Mouse (Mus musculus) cerebellum, postnatal 14 days (tissue): ENCODE measurements around the gene Shc2.

Source experiments
- DNase-seq, 2 experiments: peaks; one replicate each; pipeline ENCODE4 v3.0.0; 2021; ENCODE audit warnings: mixed read lengths in 2 of 2

Gene Shc2

DNA sequence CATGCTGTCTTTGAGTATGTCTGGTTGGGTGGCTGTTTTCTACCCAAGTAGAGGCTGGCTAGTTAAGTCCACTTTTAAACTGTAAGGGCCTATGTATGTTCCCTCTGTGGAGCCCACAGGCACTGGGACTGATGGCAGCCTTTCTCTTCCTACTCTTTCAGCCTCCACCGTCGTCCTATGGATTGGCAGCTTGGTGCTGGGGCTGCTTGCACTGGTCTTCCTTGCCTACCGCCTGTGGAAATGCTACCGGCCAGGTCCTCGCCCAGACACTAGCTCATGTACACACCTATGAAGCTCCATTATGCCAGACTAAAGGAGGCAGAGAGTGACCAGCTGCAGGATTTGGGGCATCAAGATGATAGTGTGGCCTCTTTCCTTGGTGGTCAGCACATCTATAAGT, 30.4 kb upstream of the Shc2 start:
- no peak for DNase-seq

DNA sequence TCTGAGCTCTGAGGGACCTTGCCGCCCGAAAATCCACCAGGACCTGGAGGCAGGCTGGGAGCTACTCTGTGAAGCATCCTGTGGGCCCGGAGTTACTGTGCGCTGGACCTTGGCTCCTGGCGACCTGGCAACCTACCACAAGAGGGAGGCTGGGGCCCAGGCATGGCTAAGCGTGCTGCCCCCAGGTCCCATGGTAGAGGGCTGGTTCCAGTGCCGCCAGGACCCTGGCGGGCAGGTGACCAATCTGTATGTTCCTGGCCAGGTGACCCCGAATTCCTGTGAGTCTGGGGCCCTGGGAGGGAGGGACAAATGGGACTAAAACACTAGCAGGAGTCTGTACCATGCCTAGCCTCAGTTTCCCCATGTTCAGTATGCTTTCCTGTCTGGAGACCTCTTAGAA, 28.8 kb upstream of the Shc2 start:
- no peak for DNase-seq

DNA sequence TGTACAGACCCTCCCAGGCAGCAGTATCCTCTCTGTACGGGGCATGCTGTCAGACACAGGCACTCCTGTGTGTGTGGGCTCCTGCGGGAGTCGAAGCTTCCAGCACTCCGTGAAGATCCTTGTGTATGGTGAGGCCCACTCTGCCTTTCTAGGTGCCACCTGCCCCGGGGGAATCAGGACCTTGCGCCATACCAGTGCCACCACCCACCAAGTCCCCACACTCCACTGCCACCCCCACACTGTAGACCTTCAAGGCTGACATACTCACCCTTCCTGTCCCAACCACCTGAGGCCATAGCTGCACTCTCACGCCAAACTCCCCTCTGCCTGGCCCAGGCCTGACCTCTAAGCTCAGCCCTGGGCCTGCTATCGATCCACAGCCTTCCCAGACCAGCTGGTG, 27.3 kb upstream of the Shc2 start:
- no peak for DNase-seq

DNA sequence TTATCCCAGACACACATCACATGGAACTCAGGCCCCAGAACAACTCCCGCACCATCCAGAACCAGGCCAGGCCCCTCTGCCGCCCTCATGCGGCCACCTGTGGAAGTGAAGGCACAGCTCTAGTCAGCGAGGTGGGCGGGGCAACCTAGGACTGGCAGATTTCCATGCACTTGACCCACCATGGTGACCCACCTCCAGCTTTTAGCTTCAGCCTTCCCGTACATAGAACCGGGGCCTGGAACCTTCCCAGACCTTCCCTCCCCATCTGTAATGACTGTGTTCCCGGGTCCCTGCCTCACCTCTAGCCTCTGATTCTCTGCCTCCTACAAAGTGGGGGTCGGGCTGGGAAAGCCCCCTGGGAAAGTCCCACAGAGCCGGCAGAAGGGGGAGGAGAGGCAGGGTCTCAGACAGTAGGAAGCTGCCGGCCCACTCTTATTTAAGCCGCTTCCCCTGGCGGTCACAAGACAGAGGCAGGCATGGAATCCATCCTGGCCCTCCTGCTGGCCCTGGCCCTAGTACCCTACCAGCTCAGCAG, 26.5 kb upstream of the Shc2 start, which contains the start of gene Madcam1:
Madcam1 (plus strand) TSS at position 429 of the 535 bp plus-strand sequence.
- DNase-seq, result peak; percentile 84 to 93

DNA sequence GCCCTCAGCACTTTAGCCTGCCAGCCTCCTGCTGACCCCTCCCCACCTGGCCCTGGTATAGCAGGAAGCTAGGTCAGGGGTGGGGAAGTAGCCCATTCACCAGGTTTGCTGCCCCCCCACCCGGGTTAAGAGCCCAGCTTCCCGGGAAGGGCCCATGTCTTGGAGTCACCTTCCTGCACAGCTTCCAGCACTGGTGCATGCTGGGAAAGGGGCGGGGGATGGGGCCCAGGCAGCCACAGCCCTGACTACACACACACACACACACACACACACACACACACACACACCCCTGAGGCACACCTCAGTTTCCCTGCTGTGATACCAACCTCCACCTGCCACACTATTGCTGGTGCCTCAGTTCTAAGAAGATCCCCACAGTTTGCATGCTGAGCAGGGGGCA, 24.1 kb upstream of the Shc2 start:
- DNase-seq, result no peak

DNA sequence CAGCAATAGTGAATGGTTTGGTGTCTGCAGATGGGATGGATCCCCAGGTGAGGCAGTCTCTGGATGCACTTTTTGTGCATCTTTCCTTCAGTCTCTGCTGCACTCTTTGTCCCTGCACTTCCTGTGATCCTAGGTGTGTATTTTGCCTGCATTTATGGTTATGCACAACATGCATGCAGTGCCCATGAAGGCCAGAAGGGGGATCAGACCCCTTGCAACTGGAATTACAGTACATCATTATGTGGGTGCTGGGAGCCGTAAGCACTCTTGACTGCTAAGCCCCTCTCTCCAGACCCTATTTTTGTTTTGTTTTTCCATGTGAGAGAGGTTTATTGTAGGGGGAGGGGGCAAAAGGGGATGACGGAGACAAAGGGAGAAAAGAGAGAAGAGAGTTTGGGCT, 22.6 kb upstream of the Shc2 start:
- peak in 1 of 2 experiments; percentile 57 for DNase-seq

DNA sequence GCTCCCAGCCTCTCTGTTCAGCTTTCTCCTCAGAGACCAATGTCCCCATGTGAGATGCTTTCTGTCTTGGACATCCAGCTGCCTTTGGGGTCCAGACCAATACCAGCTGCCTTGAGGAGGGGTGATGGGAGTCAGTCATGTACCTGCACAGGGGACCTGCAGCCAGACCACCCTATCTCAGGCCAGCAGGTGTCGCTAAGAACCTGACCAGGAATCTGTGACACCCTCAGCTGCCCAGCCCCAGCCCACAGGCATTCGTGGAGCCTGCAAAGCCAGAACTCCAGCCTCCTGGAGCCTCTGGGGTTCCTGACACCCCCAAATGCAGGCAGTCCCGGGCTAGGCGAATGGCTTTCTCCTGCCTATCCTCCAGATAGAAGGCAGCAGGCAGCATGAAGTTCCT, 21.1 kb upstream of the Shc2 start:
- no peak for DNase-seq

DNA sequence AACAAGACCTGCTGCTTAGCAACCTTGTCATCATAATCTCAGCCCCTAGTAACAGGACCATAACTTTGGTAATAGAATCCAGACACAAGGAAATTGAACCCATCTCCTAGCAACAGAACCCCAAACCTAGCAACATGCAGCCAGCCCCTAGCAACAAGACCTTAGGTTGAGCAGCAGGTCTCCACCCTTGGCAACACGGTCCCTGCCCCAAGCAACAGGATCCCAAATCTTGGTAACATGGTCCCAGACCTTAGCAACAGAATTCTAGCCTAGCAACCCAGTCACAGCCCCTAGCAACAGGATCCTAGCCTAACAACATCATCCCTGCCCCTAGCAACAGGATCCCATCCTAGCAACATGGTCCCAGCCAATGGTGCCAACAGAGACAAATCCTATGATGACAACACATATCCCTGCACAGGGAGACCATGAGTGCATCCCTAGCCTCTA, 17.3 kb upstream of the Shc2 start:
- no peak for DNase-seq

DNA sequence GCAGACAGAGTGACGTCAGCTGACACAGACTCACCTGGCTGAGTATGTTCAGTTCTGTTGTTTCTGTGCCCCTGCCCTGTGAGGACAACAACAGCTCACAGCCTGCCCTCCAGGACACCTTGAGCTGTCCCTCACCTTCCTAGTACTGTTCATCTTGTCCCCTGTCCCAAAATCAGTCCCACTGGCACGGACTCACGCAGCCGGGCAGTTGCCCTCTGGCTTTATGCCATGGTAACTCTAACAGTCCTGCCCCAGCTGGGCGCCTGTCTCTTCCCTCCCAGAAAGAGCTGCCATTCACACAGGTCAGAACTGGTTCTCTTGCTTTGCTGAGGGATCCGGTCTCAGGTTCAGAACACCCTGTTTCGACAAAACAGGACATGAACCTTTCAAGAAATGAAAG, 15.1 kb upstream of the Shc2 start:
- no peak for DNase-seq

DNA sequence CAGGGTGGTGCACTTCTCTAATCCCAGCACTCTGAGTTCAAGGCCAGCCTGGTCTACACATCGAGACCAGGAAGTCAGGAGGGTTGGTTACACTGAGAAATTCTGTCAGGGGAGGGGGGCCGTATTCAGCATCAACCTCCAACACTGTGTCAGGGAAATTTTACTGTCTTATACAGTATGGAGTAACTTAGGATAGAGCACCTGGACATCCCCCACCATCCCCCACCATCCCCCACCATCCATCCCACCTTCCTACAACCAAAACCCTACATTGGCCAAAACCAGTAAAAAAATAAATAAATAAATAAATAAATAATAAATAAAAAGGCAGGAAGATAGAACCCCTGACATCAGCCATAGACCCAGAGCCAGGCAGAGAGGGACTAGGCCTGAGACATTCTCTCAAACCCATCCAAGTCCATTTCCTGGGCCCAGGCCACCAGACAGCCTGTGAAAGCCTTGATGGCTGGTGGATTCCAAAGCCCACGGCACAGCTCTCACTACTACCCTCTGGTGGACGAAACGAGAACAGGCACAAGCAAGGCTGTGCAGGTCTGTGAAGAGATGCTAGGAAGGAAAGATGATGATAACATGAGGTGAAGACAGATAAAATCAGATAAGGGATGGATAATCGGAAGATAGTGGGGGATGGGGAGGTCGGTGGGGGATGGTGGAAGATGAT, 11.5 kb upstream of the Shc2 start:
- DNase-seq, result peak; percentile 94 to 96

DNA sequence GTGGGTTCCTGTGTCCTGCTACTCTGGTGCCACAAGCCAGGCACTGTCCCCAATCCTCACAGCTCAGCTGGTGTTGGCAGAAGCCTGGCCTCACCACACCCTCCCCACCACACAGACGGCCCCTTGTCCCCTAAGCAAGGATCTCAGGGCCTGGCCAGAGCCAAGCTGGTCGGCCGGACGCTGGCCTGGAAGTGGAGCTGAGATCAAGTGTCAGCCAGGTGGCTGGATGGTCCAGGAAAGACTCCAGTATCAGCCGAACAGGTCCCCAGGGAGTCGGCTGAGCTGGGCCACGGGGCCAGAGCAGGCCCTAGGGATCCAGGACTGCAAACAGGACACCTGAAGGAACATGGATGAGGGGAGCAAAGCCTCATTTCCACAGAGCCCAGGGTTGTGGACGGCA, 8.0 kb upstream of the Shc2 start, which contains the start of gene Odf3l2:
Odf3l2 (minus strand) TSS at position 28 of the 400 bp plus-strand sequence.
- no peak for DNase-seq

DNA sequence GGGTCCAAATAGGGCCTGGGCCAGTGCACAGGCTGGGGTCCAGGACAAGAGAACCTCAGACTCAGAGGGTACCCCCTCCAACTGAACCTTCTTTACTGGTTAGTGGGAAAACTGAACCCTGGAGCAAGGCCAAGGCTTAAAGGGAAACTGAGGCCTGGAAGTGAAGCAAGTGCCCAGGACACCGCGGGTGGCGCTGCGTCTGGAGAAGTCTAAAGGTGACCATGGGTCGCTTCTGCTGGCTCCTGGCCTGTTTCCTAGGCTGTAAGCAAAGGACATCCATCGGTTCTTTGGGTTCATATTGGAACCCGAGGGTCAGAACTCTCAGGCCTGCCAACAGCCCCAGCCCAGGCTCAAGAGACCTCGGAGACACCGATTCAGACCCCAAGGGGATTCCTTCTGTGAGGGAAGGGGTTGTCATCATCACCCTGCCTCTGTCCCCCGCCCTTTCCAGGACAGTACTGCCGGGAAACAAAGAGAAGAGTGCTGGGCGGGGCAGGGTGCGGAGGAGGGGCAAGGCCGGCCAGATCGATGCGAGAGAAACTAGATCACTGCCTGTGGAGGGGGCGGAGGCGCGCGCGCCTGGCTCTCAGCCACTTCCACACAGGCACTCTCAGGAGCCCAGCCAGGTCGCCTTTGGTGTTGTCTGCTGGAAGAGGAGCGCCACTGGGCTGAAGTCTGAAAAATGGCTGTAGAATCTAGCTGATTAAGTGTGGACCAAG, 927 bp upstream of the Shc2 start:
- peak; percentile 78 to 82 for DNase-seq

DNA sequence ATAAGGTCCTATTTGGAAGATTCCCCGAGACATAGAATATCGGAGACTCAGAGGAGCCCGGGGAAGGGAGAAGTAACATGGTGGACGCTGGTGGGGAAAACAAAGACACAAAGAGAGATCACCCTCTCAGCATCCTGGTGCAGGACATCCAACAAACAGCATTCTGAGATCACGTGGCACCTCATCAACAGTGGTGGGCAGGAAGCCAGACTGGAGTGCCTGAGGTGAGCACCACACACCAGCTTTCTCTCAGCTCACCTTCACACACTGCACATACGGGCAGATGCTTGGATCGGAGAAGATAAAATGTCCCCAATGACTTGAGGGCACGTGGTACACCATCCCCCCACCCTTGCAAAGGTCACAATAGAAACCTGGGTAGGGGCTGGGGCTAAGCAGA, 1.4 kb downstream of the Shc2 start:
- peak; percentile 55 to 66 for DNase-seq

DNA sequence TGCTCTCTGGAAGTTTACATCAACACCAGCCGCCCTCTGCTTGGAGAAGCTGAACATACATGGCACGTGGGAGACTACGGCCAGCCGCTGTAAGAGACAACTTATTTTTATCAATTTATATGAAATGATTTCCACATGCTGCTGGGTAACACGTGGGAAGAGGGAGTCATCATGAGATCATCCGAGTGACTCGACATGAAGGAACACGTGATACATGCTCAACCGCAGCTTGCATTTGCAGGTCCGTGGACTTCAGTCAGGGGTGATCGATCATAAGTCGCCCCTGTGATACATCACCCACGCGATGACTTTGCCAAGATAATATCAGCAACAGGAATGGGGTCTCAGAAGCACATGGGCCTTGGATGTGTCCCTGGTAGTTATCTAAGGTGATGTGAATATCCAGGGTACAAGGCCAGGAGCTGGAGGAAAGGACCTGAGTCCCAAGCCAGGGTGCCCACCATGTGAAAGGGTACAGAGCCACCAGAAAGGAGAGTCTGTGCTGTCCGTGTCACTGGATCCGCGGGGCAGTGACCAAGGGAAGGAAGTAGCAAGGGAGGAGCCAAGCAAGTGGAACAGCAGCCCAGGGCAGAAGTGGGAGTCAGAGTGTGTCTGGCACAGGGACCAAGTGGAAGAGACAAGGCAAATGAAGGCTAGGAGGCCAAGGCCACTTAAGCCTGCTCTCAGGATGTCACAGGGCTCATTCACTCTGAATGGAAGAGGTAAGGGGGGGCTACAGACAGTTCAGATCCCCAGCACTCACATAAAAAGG, 4.5 kb downstream of the Shc2 start:
- peak; percentile 7 to 14 for DNase-seq

DNA sequence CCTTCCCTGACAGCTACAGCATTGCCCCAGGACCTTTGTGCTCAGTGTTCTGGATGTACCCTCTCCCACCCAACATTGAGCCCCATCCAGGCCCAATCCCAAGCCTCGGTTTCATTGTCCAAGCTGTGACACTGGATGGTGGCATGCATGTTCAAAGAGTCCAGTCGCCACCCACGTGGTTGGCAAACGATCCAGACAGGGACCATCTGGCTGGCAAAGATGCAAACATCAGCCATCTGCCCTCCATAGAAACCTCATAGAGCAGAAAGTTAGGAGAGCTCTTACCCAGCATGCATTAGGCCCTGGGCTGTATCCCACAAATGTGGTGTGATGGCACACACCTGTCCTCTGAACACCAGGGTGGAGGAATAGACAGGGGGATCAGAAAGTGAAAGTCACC, 6.3 kb downstream of the Shc2 start:
- DNase-seq, result peak; percentile 71 to 81

DNA sequence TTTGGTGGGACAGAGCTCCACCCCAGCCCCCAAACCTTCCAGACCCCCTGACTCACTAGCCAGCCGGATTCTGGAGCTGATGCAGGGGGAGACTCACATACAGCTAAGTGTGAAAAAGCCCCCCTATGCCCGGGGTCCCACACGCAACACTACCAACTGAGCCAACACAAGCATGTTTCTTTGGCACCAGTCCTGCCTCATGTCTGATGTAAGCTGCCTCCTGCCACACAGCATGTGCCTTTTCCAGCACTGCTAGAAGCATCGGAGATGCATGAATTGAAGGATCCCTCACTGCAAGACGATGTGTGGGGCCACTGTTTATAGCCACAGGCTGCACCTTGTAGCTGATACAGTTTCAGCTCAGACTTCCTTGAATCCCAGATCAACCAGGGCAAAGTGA, 9.3 kb downstream of the Shc2 start:
- peak; percentile 47 to 62 for DNase-seq

DNA sequence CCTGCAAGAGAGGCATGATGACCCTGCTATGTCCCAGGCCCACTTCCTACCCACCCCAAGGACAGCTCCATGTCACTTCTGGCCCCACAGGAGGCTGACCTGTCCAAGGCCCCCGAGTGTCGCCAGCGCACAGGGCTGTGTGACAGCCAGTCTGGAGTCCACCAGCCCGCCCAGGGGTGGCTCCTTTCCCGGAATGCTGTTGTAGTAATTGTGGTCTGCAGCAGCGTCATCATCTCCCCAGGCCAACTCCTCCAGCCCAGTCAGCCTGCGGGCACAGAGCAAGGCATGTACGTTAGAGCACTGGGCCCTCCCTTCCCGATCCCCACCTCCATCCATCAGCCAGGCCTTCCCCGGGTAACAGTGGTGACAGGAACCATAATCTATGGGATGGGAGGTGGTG, 11.6 kb downstream of the Shc2 start:
- DNase-seq, result peak in 1 of 2 experiments; percentile 37

DNA sequence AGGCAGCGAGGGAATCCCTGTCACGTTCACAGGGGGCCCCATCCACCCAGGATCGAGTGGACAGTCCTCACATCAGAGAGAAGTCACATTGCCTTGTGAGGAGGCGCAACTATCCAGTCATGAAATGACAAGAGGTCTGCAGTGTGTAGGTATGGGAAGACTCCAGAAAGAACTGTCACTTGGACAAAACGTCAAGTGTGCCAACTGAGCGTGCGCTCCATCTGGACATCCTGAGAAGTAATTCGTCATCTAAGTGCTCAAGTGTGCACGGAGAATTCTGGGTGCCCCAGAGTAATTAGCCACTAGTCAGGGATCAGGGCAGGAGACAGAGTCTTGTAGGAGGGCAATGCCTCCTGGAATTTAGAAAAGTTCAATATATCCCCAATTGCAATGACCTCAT, 12.3 kb downstream of the Shc2 start:
- DNase-seq, result peak; percentile 59 to 69

DNA sequence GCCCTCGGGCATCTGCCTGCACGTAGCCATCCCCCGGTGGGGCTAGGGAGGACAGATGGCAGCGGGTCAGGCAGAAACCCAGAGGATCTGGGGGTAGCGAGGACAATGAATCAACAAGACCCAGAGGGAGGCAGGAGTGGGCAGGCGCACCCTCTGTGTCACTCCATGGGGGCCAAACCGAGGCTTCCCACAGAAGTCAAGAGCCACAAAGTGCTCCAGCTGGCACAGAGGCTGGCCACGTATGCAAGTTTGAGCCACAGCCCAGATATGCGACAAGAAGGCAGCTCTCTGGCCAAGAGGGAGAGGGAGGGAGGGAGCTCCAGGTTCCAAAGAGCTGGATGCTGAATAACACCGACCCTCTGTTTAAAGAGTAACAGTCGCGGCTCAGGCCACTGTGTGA, 13.8 kb downstream of the Shc2 start:
- peak; percentile 50 to 57 for DNase-seq

DNA sequence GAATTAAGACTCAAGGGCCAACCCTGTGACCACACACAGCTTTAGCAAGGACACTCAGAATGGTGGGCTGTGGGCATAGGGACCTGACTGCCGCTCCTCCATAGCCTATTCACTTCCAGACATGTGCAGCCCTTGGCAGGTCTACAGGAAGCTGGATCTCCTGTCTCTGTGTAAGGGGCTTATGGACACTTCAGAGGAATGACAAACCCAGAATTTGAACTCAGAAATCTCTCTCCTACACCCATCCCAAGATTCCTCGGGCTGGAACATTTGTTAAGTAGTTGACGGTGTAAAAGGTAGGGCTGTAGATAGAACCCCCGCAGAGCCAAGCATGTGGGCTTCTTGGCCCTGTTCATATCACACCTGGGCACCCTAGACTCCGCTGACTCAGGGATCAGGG, 21.3 kb downstream of the Shc2 start:
- DNase-seq, result peak; percentile 43 to 51

DNA sequence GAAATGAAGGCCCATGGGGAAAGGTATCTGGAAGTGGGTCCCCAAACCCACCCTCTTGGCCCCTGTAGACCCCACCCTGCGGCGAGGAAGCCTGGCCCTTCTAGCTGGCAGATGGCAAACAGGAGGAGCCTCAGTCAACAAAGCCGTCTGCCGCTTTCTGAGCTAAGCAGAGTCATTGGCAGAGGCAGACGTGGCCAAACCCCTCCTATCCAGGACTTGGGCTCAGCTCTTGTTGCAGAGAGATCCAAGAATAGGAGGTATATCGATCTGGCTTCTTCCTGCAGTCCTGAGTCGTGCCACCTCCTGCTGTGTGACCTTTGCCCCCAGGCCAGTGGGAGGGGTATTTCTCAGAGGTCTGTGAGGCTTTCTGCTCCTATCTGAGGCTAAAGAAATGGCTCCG, 21.9 kb downstream of the Shc2 start:
- DNase-seq, result peak; percentile 88 to 90

DNA sequence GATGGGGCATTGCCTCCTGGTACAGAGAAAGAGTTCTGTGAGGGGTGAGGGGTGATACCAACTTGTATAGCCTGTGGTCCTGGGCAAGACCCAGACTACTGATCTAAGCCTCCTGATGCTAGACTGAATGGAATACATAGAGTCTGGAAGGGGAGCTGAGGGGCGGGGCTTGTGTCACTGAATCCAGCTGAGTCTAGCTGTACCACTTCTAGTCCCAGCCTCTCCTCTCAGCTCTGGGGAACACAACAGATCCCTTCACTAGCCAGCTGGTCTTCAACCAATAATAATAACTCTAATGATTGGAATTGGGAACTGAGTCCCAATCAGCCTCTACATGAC, 23.4 kb downstream of the Shc2 start:
- no peak for DNase-seq

DNA sequence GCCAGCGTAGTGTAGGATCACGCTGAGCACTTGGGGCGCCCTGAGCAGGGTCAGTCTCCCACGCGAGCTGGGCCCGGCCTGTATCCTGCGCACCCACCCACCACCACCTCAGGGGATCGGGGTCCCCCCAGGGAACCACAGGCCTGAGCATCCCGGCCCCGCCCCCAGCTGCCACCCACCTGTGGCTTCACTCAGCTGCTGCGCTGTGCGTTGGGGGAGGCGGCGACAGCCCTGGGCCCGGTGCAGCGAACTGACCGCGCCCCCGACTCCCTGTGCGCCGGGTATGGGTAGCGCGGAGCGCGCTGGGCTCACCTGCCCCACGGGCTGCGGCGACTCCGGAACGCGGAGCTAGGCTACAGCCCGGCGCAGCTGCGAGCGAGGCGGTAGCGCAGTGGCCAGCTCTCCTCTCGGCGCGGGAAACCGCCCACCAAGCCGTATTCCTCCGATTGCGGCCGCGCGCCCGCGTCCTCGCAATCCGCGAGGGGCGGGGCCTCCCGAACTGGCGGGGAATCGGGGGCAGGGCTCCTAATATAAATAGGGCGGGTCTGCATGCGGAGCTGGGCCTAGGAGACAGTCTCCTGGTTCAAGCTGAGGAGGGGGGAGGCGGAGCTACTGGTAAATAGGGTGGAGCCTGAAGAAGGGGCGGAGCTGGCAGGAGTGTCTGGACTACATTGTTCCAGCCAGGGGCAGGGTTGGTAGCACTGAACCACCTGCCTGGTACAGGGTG, 24.0 kb downstream of the Shc2 start, which contains the start of gene C2cd4c:
C2cd4c (minus strand) TSS at position 448 of the 727 bp plus-strand sequence.
- DNase-seq, result peak; percentile 79
